Mouse (Mus musculus) myocyte (in vitro differentiated cells): Measurements from ENCODE around the gene Micall1.

Experiments used
- MAX ChIP-seq: IDR thresholded peaks from one replicate; pipeline ENCODE4 v1.6.1; 2011; ENCODE audit warnings: low read depth, mild to moderate bottlenecking, control low read depth
- MYOG ChIP-seq, 3 experiments: IDR thresholded peaks; one replicate each; pipeline ENCODE4 v1.6.1; 2011; ENCODE audit warnings: control low read depth in 2 of 3, low read depth in 2 of 3, mild to moderate bottlenecking in 2 of 3; ENCODE audit not compliant: insufficient read length in 2 of 3, control insufficient read depth in 1 of 3, insufficient read depth in 1 of 3

GRCm38 (mm10) chr15:79074913-79075532, 33.7 kb upstream of the Micall1 start, which contains the start of gene Eif3l:
- TF ChIP-seq MAX: no peak
- peak in 1 of 3 experiments; percentile 20 for TF ChIP-seq MYOG (IDR thresholded peaks at IDR 0.05; ENCODE audit: control insufficient read depth in 1 of 3, insufficient read depth in 1 of 3, insufficient read length in 2 of 3, low read depth in 2 of 3)
